ENCODE assay signal across 38 mouse cellular contexts in genomic region chr10:78599865-78600264, GRCm38 (mm10). TPM values are rescaled to one million over a fixed set of nuclear protein-coding genes. Genes with fewer than 3 reads are reported as not detected.
"Had no signal": no experiment of that assay in that cellular context is flagged by ENCODE, and none has a peak within 500 bp of the region (broad histone marks: within the 10 kb centered on the region; RNA-seq: fewer than 3 reads in every experiment).

No protein-coding gene starts in this region.

- H3K27ac ChIP-seq: gastrocnemius, adult 2 months; heart, adult 2 months; heart, embryonic 13.5 days; heart, embryonic 15.5 days; hindbrain, embryonic 13.5 days; hindbrain, embryonic 15.5 days; hindbrain, postnatal 0 days; kidney, embryonic 15.5 days; kidney, postnatal 0 days; left cerebral cortex, adult 2 months; limb, embryonic 12.5 days; liver, embryonic 12.5 days had no signal

- H3K36me3 ChIP-seq: heart, embryonic 13.5 days; heart, embryonic 15.5 days; hindbrain, embryonic 13.5 days; hindbrain, embryonic 15.5 days; kidney, embryonic 15.5 days; limb, embryonic 12.5 days; liver, embryonic 12.5 days had no signal

- H3K4me1 ChIP-seq: heart, embryonic 13.5 days; heart, embryonic 15.5 days; hindbrain, embryonic 13.5 days; hindbrain, embryonic 15.5 days; kidney, embryonic 15.5 days; limb, embryonic 12.5 days; liver, embryonic 12.5 days had no signal

- H3K9ac ChIP-seq: heart, embryonic 13.5 days; heart, embryonic 15.5 days; hindbrain, embryonic 13.5 days; hindbrain, embryonic 15.5 days; kidney, embryonic 15.5 days; limb, embryonic 12.5 days; liver, embryonic 12.5 days had no signal

- H3K9me3 ChIP-seq: heart, embryonic 13.5 days; heart, embryonic 15.5 days; hindbrain, embryonic 13.5 days; hindbrain, embryonic 15.5 days; kidney, embryonic 15.5 days; limb, embryonic 12.5 days; liver, embryonic 12.5 days had no signal

- ATAC-seq: hindbrain, postnatal 0 days; intestine, embryonic 16.5 days; liver, embryonic 12.5 days had no signal

- H3K4me3 ChIP-seq: gastrocnemius, adult 2 months; heart, adult 2 months; heart, embryonic 13.5 days; heart, embryonic 15.5 days; hindbrain, embryonic 13.5 days; hindbrain, embryonic 15.5 days; kidney, embryonic 15.5 days; left cerebral cortex, adult 2 months; limb, embryonic 12.5 days; liver, embryonic 12.5 days had no signal

- DNase-seq: gastrocnemius, adult 2 months; gastrocnemius, postnatal 10 days; gastrocnemius, postnatal 25 days; heart, adult 11 months; heart, adult 2 months; heart, postnatal 14 days; heart, postnatal 36 days; kidney, adult 11 months; kidney, adult 2 months; kidney, adult 9 months; kidney, postnatal 14 days; kidney, postnatal 36 days; layer of hippocampus, adult 9-11 months; layer of hippocampus, postnatal 36 days; liver had no signal

- H3K4me2 ChIP-seq: heart, embryonic 11.5 days; heart, embryonic 13.5 days; heart, embryonic 15.5 days; hindbrain, embryonic 13.5 days; hindbrain, embryonic 15.5 days; kidney, embryonic 15.5 days; limb, embryonic 12.5 days; liver, embryonic 12.5 days had no signal

- H3K27me3 ChIP-seq: heart, embryonic 15.5 days; hindbrain, embryonic 13.5 days; hindbrain, embryonic 15.5 days; kidney, embryonic 15.5 days; limb, embryonic 12.5 days had no signal

RNA-seq across cellular contexts. Expression of gene Olfr1357, which starts 18.0 kb away (rescaled TPM):
- total RNA-seq: gastrocnemius, adult 2 months; gastrocnemius, postnatal 10 days; gastrocnemius, postnatal 25 days; gastrocnemius, postnatal 4 days; heart, adult 2 months; heart, postnatal 14 days; heart, postnatal 36 days; hematopoietic stem cell, adult 5-6 weeks; hindbrain, postnatal 0 days; layer of hippocampus, adult 18-20 months; layer of hippocampus, adult 8-10 months; layer of hippocampus, postnatal 14 days; layer of hippocampus, postnatal 36 days; left cerebral cortex, adult 2 months; left cerebral cortex, postnatal 14 days; left cerebral cortex, postnatal 36 days had no signal
- polyA plus RNA-seq: heart, adult 2 months; heart, embryonic 11.5 days; heart, embryonic 13.5 days; heart, embryonic 15.5 days; heart, postnatal 0 days; hindbrain, embryonic 11.5 days; hindbrain, embryonic 13.5 days; hindbrain, embryonic 15.5 days; hindbrain, postnatal 0 days; intestine, embryonic 16.5 days; kidney, adult 2 months; kidney, embryonic 15.5 days; kidney, postnatal 0 days; large intestine, adult 2 months; limb, embryonic 12.5 days; limb, embryonic 14.5 days; liver, embryonic 12.5 days had no signal
